Mouse (Mus musculus): Measurements from ENCODE around the gene Sfn.

The Sfn gene

GRCm38 (mm10) chr4:133583690-133584058 lies 18.3 kb downstream of the Sfn start:
- no peak for DNase-seq (ENCODE audit: low read depth)

- DNase-seq (ENCODE audit: low read depth), result no peak
Observed at GRCm38 (mm10) chr4:133577983-133578382, 24.0 kb downstream of the Sfn start.

GRCm38 (mm10) chr4:133574843-133575202 lies 27.1 kb downstream of the Sfn start:
- DNase-seq (ENCODE audit: low read depth), result no peak

GRCm38 (mm10) chr4:133574070-133574842 lies 27.7 kb downstream of the Sfn start, which contains the start of gene Gpatch3:
TSS of gene Gpatch3 (plus strand) at chr4:133574745.
- peak; percentile 92 for DNase-seq (ENCODE audit: low read depth)

GRCm38 (mm10) chr4:133570066-133570466 lies 31.9 kb downstream of the Sfn start:
- no peak for DNase-seq (ENCODE audit: low read depth)

- no peak for DNase-seq (ENCODE audit: low read depth)
Observed at GRCm38 (mm10) chr4:133569291-133570065, 32.5 kb downstream of the Sfn start.

GRCm38 (mm10) chr4:133567251-133567650 lies 34.7 kb downstream of the Sfn start:
- DNase-seq (ENCODE audit: low read depth), result no peak

- no peak for DNase-seq (ENCODE audit: low read depth)
Observed at GRCm38 (mm10) chr4:133563123-133563571, 38.8 kb downstream of the Sfn start.

- DNase-seq (ENCODE audit: low read depth), result no peak
Observed at GRCm38 (mm10) chr4:133561622-133562021, 40.3 kb downstream of the Sfn start.

- DNase-seq (ENCODE audit: low read depth), result no peak
Observed at GRCm38 (mm10) chr4:133559846-133560245, 42.1 kb downstream of the Sfn start.

- no peak for DNase-seq (ENCODE audit: low read depth)
Observed at GRCm38 (mm10) chr4:133557041-133557717, 44.8 kb downstream of the Sfn start.

GRCm38 (mm10) chr4:133553448-133554330 lies 48.3 kb downstream of the Sfn start:
- DNase-seq (ENCODE audit: low read depth), result no peak

GRCm38 (mm10) chr4:133552768-133553447 lies 49.1 kb downstream of the Sfn start, which contains the start of gene Nr0b2:
TSS of gene Nr0b2 (plus strand) at chr4:133553376.
- no peak for DNase-seq (ENCODE audit: low read depth)

- DNase-seq (ENCODE audit: low read depth), result no peak
Observed at GRCm38 (mm10) chr4:133552029-133552428, 49.9 kb downstream of the Sfn start.

All from c-Kit-positive CD71-positive TER-119-negative erythroid progenitor cells, embryonic 14.5 days (primary cell).